Mouse (Mus musculus) erythroblast, embryonic 14.5 days (primary cell): ENCODE results near the gene C1ql4.

Experiments used
- GATA1 ChIP-seq: IDR thresholded peaks from 2 replicates; pipeline ENCODE4 v1.6.1; 2012; ENCODE audit warnings: low read length, inconsistent platforms, mixed read lengths
- TAL1 ChIP-seq: IDR thresholded peaks from 3 replicates; pipeline ENCODE4 v1.6.1; 2012; ENCODE audit warnings: low read length, inconsistent platforms, mixed read lengths

GRCm38 (mm10) chr15:99115065-99115423 lies 27.4 kb upstream of the C1ql4 start:
- TF ChIP-seq GATA1 (no peak), TAL1 (no peak)
